Mouse (Mus musculus) hindbrain, embryonic 15.5 days (tissue): ENCODE data around the gene Tspan17. TPM values are rescaled to one million over a fixed set of nuclear protein-coding genes. Genes with fewer than 3 reads are reported as not detected.

Experiments used
- polyA plus RNA-seq: library from polyadenylated mRNA; unstranded; fragments of >200 nt; fragmentation: Nextera tagmentation; extraction: Ambion mirVana; gene quantifications from 2 replicates; pipeline ENCODE4 v1.2.1, GENCODE M21; 2015

The Tspan17 gene
- polyA plus RNA-seq, 1 experiment from 2014 or later = 98.3 TPM

Other genes with a start within 250 kb of the Tspan17 start
- gene 4833439L19Rik, start 223.9 kb upstream of the Tspan17 start, polyA plus RNA-seq = 249 and 256 TPM in 2 replicates
- gene Arl10, start 214.4 kb upstream of the Tspan17 start, polyA plus RNA-seq = 105 and 111 TPM in 2 replicates
- 58.0 and 62.0 TPM in 2 replicates for gene Nop16, start 199.3 kb upstream of the Tspan17 start, polyA plus RNA-seq
- gene Higd2a, start 199.2 kb upstream of the Tspan17 start, polyA plus RNA-seq = 255 and 261 TPM in 2 replicates
- 206 and 226 TPM in 2 replicates for gene Cltb, start 178.0 kb upstream of the Tspan17 start, polyA plus RNA-seq
- 64.9 and 66.4 TPM in 2 replicates for gene Faf2, start 167.6 kb upstream of the Tspan17 start, polyA plus RNA-seq
- gene Rnf44, start 95.5 kb upstream of the Tspan17 start, polyA plus RNA-seq = 90.7 and 91.5 TPM in 2 replicates
- 0.17 and 0.26 TPM in 2 replicates for gene Cdhr2, start 87.9 kb upstream of the Tspan17 start, polyA plus RNA-seq
- 24.8 and 33.9 TPM in 2 replicates for gene Gprin1, start 39.5 kb upstream of the Tspan17 start, polyA plus RNA-seq
- 77.2 and 95.2 TPM in 2 replicates for gene Sncb, start 22.8 kb upstream of the Tspan17 start, polyA plus RNA-seq
- not detected in 2 replicates for gene Eif4e1b, start 5.4 kb upstream of the Tspan17 start, polyA plus RNA-seq
- gene Unc5a, start 160.0 kb downstream of the Tspan17 start, polyA plus RNA-seq = 13.2 and 16.0 TPM in 2 replicates
- 0.99 and 1.2 TPM in 2 replicates for gene Hk3, start 232.0 kb downstream of the Tspan17 start, polyA plus RNA-seq